ENCODE assay signal across 21 mouse cellular contexts in the genomic region with DNA sequence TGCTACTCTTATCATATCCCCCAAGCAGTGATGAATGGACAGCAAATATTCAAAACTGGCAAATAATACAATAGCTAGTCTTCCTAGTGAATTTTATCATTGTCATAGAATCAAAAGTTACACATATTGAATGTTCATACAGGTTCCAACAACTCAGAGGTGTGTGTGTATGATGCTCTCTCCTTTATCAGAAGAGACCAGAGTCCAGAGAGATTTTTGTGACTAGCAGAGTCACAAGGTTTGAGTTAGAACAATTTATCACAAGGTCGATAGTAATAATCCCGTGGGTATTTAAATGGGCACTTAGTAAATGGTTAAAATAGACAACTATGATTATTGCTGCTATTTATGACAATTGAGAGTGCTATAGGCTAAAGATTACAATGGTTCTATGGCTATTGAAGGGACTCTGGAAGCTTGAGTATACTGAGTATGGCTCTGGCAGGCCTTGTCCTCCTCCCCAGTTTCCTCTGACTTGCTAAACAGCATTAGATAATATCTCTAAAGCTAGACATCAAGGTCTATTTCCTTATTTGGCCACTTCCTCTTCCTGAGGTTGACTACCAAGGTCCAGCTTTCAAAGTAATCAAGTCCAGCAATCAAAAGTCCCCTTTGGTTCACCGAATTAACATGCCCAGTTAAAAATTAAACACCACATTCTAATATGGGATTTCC. TPM values are rescaled to one million over a fixed set of nuclear protein-coding genes. Genes with fewer than 3 reads are reported as not detected.
"Had no signal": no experiment of that assay in that cellular context is flagged by ENCODE, and none has a peak within 500 bp of the region (broad histone marks: within the 10 kb centered on the region; RNA-seq: fewer than 3 reads in every experiment).

No protein-coding gene starts in this region.

- H3K4me3 ChIP-seq: limb, embryonic 13.5 days; liver, embryonic 12.5 days; midbrain, embryonic 13.5 days; neural tube, embryonic 12.5 days had no signal

- H3K4me1 ChIP-seq: limb, embryonic 13.5 days; liver, embryonic 12.5 days; neural tube, embryonic 12.5 days had no signal

- H3K27me3 ChIP-seq: limb, embryonic 13.5 days; liver, embryonic 12.5 days; midbrain, embryonic 13.5 days; neural tube, embryonic 12.5 days had no signal

- H3K9me3 ChIP-seq: limb, embryonic 13.5 days; liver, embryonic 12.5 days; midbrain, embryonic 13.5 days; neural tube, embryonic 12.5 days had no signal

- H3K4me2 ChIP-seq: limb, embryonic 13.5 days; liver, embryonic 12.5 days; lung, embryonic 14.5 days; midbrain, embryonic 13.5 days; neural tube, embryonic 12.5 days had no signal

- DNase-seq: kidney, adult 11 months; kidney, postnatal 36 days; layer of hippocampus, adult 9-11 months; layer of hippocampus, postnatal 36 days; left cerebral cortex, postnatal 4 days; lung, embryonic 14.5 days; lung, postnatal 14 days; spleen, adult 18-20 months; thymus, adult 18-20 months; thymus, postnatal 14 days had no signal

- ATAC-seq: liver, embryonic 12.5 days; midbrain, embryonic 13.5 days had no signal

- H3K36me3 ChIP-seq: limb, embryonic 13.5 days; liver, embryonic 12.5 days; midbrain, embryonic 13.5 days; neural tube, embryonic 12.5 days had no signal

- H3K9ac ChIP-seq: limb, embryonic 13.5 days; liver, embryonic 12.5 days; lung, embryonic 14.5 days; midbrain, embryonic 13.5 days; neural tube, embryonic 12.5 days had no signal

- H3K27ac ChIP-seq: kidney, postnatal 0 days; limb, embryonic 13.5 days; liver, embryonic 12.5 days; macrophage; midbrain, embryonic 13.5 days; neural tube, embryonic 12.5 days had no signal

RNA-seq across cellular contexts. Expression of gene Xcl1, which starts 21.5 kb away (rescaled TPM):
- total RNA-seq: layer of hippocampus, adult 18-20 months; layer of hippocampus, postnatal 36 days; left cerebral cortex, postnatal 4 days; midbrain, postnatal 0 days; neutrophil, adult 5-6 weeks had no signal
- polyA plus RNA-seq: kidney, postnatal 0 days; limb, embryonic 13.5 days; liver, embryonic 12.5 days; liver, embryonic 16.5 days; lung, embryonic 14.5 days; macrophage; midbrain, embryonic 13.5 days; midbrain, postnatal 0 days; neural tube, embryonic 12.5 days; stomach, embryonic 14.5 days had no signal
